Mouse (Mus musculus): ENCODE results near the gene 2610301B20Rik. TPM values are rescaled to one million over a fixed set of nuclear protein-coding genes. Genes with fewer than 3 reads are reported as not detected.

The 2610301B20Rik gene
- polyA plus RNA-seq, 1 experiment from 2014 or later: 26.9 TPM

DNA sequence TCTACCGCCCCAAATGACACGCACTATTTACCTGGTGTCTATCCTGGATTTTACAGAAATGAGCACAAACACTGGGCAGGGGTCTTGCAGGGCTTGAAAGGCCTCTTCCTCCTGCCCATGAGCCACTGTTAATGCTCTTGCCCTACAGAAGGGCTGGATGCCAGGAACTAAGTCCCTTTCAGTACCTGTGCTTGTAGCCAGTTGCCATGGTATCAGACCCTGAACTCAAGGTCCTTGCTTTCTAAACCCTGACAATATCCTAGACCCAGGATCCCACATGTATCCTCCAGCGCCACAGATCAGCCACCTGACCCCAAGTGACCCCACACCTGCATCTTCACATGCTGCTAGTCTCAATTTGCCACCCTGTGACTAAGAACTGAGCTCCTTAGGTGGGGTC lies 39.1 kb downstream of the 2610301B20Rik start:
- 86% methylated on average over 3 of the region's 3 CpGs for WGBS
- Histone ChIP-seq H3K27ac (ENCODE audit: low read depth) (no peak overlapping the region), H3K27me3 (replicated peaks; ENCODE audit: control insufficient read depth, insufficient read depth, low read length) (no peaks in the 10 kb centered on the region), H3K9ac (ENCODE audit: low read length) (no peak overlapping the region), H3K36me3 (ENCODE audit: control insufficient read depth, insufficient read depth, low read length) (no peaks in the 10 kb centered on the region), H3K4me1 (replicated peaks; ENCODE audit: control insufficient read depth, insufficient read depth, low read length) (no peaks in the 10 kb centered on the region), H3K9me3 (ENCODE audit: control insufficient read depth, low read length) (no peaks in the 10 kb centered on the region), H3K4me3 (ENCODE audit: low read depth, low read length) (no peak overlapping the region), H3K4me2 (ENCODE audit: low read length) (no peak overlapping the region)
- DNase-seq (ENCODE audit: low spot score) (no peak), ATAC-seq (replicated peaks; ENCODE audit: low FRiP score, low TSS enrichment, low read depth) (no peak)

DNA sequence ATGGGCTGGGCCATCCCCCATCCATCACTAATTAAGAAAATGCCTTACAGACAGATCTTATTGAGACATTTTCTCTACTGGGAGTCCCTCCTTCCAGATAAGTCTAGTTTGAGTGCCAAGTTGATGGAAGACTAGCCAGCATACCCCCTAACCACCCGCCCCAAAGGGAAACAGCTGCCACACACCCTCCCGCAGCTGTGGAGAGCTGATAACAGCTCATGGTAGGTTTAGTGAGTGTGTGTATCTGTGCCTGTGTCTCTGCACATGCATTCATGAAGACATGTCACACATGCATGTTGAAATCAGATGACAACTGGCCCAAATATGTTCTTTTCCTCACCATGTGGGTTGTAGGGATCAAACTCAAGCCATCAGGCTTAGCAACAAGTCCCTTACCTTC lies 40.5 kb downstream of the 2610301B20Rik start:
- no peaks in the 10 kb centered on the region for H3K9me3 ChIP-seq (ENCODE audit: control insufficient read depth, low read length)
- no peak for DNase-seq (ENCODE audit: low spot score)
- 72% methylated on average over 2 of the region's 2 CpGs for WGBS
- no peaks in the 10 kb centered on the region for H3K36me3 ChIP-seq (ENCODE audit: control insufficient read depth, insufficient read depth, low read length)
- no peak overlapping the region for H3K27ac ChIP-seq (ENCODE audit: low read depth)
- ATAC-seq (replicated peaks; ENCODE audit: low FRiP score, low TSS enrichment, low read depth): no peak
- no peak overlapping the region for H3K4me2 ChIP-seq (ENCODE audit: low read length)
- H3K27me3 ChIP-seq (replicated peaks; ENCODE audit: control insufficient read depth, insufficient read depth, low read length): no peaks in the 10 kb centered on the region
- no peak overlapping the region for H3K4me3 ChIP-seq (ENCODE audit: low read depth, low read length)
- H3K4me1 ChIP-seq (replicated peaks; ENCODE audit: control insufficient read depth, insufficient read depth, low read length): no peaks in the 10 kb centered on the region
- H3K9ac ChIP-seq (ENCODE audit: low read length): no peak overlapping the region

DNA sequence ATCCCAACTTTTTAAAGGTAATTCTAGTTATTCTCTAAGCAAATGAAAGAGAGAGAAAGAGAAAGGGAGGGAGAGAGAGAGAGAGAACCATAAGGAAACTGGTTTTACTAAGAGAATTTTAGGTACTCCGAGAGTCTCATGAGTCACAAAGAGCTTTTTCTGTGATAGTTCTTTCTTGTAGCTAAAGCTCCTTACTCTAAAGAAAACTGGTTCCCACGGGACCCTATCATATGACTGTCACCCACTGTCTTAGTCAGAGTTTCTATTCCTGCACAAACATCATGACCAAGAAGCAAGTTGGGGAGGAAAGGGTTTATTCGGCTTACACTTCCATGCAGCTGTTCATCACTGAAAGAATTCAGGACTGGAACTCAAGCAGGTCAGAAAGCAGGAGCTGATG lies 41.0 kb downstream of the 2610301B20Rik start:
- Histone ChIP-seq H3K9ac (ENCODE audit: low read length) (no peak overlapping the region), H3K36me3 (ENCODE audit: control insufficient read depth, insufficient read depth, low read length) (no peaks in the 10 kb centered on the region), H3K4me3 (ENCODE audit: low read depth, low read length) (no peak overlapping the region), H3K27me3 (replicated peaks; ENCODE audit: control insufficient read depth, insufficient read depth, low read length) (no peaks in the 10 kb centered on the region), H3K4me1 (replicated peaks; ENCODE audit: control insufficient read depth, insufficient read depth, low read length) (no peaks in the 10 kb centered on the region), H3K9me3 (ENCODE audit: control insufficient read depth, low read length) (no peaks in the 10 kb centered on the region), H3K27ac (ENCODE audit: low read depth) (no peak overlapping the region), H3K4me2 (ENCODE audit: low read length) (no peak overlapping the region)
- no peak for DNase-seq (ENCODE audit: low spot score)
- WGBS: 83% methylated on average over 3 of the region's 3 CpGs
- ATAC-seq (replicated peaks; ENCODE audit: low FRiP score, low TSS enrichment, low read depth): no peak

DNA sequence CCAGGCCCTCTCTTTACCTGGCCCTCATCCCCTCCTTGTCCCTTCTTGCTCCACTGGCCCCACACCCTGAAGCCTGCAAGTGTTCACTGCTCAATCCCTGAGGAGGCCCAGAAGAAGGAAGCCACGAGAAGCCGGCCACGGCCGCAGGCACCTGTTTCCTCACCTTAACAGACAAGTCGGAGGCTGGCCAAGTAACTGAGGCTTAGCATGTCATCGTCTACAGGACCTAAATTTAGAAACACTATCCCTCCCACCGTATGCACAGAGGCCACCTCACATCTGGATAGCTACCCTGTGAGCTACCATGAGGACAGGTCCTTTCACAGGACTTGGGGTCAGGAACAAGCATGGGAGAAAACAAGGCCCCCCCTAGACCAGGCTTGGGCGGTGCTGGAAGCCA lies 44.1 kb downstream of the 2610301B20Rik start:
- ATAC-seq (replicated peaks; ENCODE audit: low FRiP score, low TSS enrichment, low read depth) (no peak), DNase-seq (ENCODE audit: low spot score) (peak; percentile 46)
- H3K27me3 ChIP-seq (replicated peaks; ENCODE audit: control insufficient read depth, insufficient read depth, low read length): no peaks in the 10 kb centered on the region
- no peak overlapping the region for H3K27ac ChIP-seq (ENCODE audit: low read depth)
- no peaks in the 10 kb centered on the region for H3K4me1 ChIP-seq (replicated peaks; ENCODE audit: control insufficient read depth, insufficient read depth, low read length)
- 81% methylated on average over 8 of the region's 8 CpGs for WGBS
- H3K9me3 ChIP-seq (ENCODE audit: control insufficient read depth, low read length): no peaks in the 10 kb centered on the region
- H3K36me3 ChIP-seq (ENCODE audit: control insufficient read depth, insufficient read depth, low read length): no peaks in the 10 kb centered on the region
- no peak overlapping the region for H3K9ac ChIP-seq (ENCODE audit: low read length)
- no peak overlapping the region for H3K4me3 ChIP-seq (ENCODE audit: low read depth, low read length)
- no peak overlapping the region for H3K4me2 ChIP-seq (ENCODE audit: low read length)

DNA sequence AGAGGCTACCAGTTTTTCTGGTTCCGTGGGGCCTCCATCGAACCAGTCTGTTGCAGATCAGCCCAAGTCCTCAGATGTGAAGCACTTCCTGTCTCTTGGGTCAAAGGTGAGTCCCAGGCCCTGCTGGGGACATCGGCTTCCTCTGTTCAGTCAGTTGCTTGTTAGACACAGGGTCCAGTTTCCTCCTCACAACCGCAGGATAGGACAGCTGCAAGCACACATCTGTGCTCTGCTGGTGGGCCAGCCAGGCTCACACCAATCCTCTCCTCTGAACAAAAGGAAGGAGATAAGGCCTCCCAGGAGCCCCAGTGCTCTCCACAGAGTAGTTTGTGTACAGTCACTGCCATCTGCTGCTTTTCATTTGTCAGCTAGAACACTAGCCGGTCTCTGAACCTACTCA lies 44.8 kb downstream of the 2610301B20Rik start:
- Histone ChIP-seq H3K9ac (ENCODE audit: low read length) (no peak overlapping the region), H3K9me3 (ENCODE audit: control insufficient read depth, low read length) (no peaks in the 10 kb centered on the region), H3K27me3 (replicated peaks; ENCODE audit: control insufficient read depth, insufficient read depth, low read length) (no peaks in the 10 kb centered on the region), H3K4me2 (ENCODE audit: low read length) (no peak overlapping the region), H3K4me1 (replicated peaks; ENCODE audit: control insufficient read depth, insufficient read depth, low read length) (no peaks in the 10 kb centered on the region), H3K27ac (ENCODE audit: low read depth) (no peak overlapping the region), H3K36me3 (ENCODE audit: control insufficient read depth, insufficient read depth, low read length) (no peaks in the 10 kb centered on the region), H3K4me3 (ENCODE audit: low read depth, low read length) (no peak overlapping the region)
- DNase-seq (ENCODE audit: low spot score) (peak; percentile 51), ATAC-seq (replicated peaks; ENCODE audit: low FRiP score, low TSS enrichment, low read depth) (no peak)
- WGBS: 45% methylated on average over 5 of the region's 5 CpGs

DNA sequence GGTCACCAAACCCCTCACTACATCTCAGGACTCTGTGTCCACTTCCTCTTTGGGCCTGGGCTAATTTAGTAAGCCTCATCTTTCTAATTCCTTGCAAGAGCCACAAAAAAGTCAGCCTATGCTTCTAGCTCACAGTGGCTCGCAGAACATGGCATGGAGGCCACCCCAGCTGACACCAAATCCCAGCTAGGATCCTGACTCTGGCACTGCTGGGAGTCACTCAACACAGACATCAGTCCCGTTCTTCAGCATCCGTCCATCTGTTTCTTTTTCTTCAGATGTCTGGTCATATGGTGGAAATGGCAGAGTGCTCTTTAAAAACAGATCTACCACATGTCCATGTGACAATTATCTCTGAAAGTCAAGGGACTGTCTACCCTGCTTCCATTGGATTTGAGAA lies 45.2 kb downstream of the 2610301B20Rik start:
- H3K27ac ChIP-seq (ENCODE audit: low read depth): no peak overlapping the region
- 91% methylated on average over 3 of the region's 3 CpGs for WGBS
- H3K36me3 ChIP-seq (ENCODE audit: control insufficient read depth, insufficient read depth, low read length): no peaks in the 10 kb centered on the region
- ATAC-seq (replicated peaks; ENCODE audit: low FRiP score, low TSS enrichment, low read depth) (no peak), DNase-seq (ENCODE audit: low spot score) (no peak)
- H3K4me2 ChIP-seq (ENCODE audit: low read length): no peak overlapping the region
- H3K4me3 ChIP-seq (ENCODE audit: low read depth, low read length): no peak overlapping the region
- H3K9me3 ChIP-seq (ENCODE audit: control insufficient read depth, low read length): no peaks in the 10 kb centered on the region
- no peaks in the 10 kb centered on the region for H3K4me1 ChIP-seq (replicated peaks; ENCODE audit: control insufficient read depth, insufficient read depth, low read length)
- H3K9ac ChIP-seq (ENCODE audit: low read length): no peak overlapping the region
- H3K27me3 ChIP-seq (replicated peaks; ENCODE audit: control insufficient read depth, insufficient read depth, low read length): no peaks in the 10 kb centered on the region

DNA sequence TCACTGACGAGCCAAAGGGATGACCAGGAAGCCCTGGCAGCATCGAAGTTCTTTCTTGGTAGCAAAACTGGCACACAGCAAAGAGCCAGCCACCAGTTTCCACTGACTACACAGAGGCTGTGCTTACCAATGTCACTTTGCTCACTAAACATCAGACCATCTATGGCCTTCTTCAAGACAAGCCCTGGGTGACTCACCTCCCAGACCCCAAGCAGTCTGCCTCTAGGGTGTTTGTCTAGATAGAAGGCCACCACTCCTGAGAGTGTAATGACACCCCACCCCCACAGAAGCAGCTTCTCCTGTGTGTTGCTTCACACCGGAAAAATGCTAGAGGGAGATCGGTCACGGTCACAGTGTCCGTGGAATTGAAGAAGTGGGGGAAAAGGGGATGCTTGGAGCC lies 45.7 kb downstream of the 2610301B20Rik start:
- no peaks in the 10 kb centered on the region for H3K4me1 ChIP-seq (replicated peaks; ENCODE audit: control insufficient read depth, insufficient read depth, low read length)
- H3K27ac ChIP-seq (ENCODE audit: low read depth): no peak overlapping the region
- H3K9me3 ChIP-seq (ENCODE audit: control insufficient read depth, low read length): no peaks in the 10 kb centered on the region
- H3K9ac ChIP-seq (ENCODE audit: low read length): no peak overlapping the region
- no peak for ATAC-seq (replicated peaks; ENCODE audit: low FRiP score, low TSS enrichment, low read depth)
- no peak overlapping the region for H3K4me2 ChIP-seq (ENCODE audit: low read length)
- H3K27me3 ChIP-seq (replicated peaks; ENCODE audit: control insufficient read depth, insufficient read depth, low read length): no peaks in the 10 kb centered on the region
- H3K36me3 ChIP-seq (ENCODE audit: control insufficient read depth, insufficient read depth, low read length): no peaks in the 10 kb centered on the region
- WGBS: 90% methylated on average over 6 of the region's 6 CpGs
- DNase-seq (ENCODE audit: low spot score): peak; percentile 35
- H3K4me3 ChIP-seq (ENCODE audit: low read depth, low read length): no peak overlapping the region

DNA sequence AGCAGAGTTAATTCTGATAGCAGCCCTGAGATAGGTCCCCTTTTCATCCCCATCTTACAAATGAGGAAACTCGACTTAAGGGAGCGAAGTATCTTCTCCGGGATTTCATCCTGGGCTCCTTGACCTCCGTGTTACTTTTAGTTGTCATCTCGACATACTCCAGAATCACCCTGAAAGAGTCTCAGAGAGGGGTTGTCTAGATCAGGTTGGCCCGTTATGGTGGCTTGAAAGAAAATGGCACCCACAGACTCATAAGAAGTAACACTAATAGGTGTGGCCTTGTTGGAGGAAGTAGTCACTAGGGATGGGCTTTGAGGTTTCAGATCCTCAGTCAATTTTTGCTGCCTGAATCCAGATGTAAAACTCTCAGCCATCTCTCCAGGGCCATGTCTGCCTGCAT lies 46.3 kb downstream of the 2610301B20Rik start:
- H3K4me1 ChIP-seq (replicated peaks; ENCODE audit: control insufficient read depth, insufficient read depth, low read length): no peaks in the 10 kb centered on the region
- no peak overlapping the region for H3K27ac ChIP-seq (ENCODE audit: low read depth)
- H3K27me3 ChIP-seq (replicated peaks; ENCODE audit: control insufficient read depth, insufficient read depth, low read length): no peaks in the 10 kb centered on the region
- 71% methylated on average over 6 of the region's 6 CpGs for WGBS
- no peak overlapping the region for H3K9ac ChIP-seq (ENCODE audit: low read length)
- ATAC-seq (replicated peaks; ENCODE audit: low FRiP score, low TSS enrichment, low read depth) (no peak), DNase-seq (ENCODE audit: low spot score) (peak; percentile 42)
- no peaks in the 10 kb centered on the region for H3K9me3 ChIP-seq (ENCODE audit: control insufficient read depth, low read length)
- no peaks in the 10 kb centered on the region for H3K36me3 ChIP-seq (ENCODE audit: control insufficient read depth, insufficient read depth, low read length)
- no peak overlapping the region for H3K4me3 ChIP-seq (ENCODE audit: low read depth, low read length)
- H3K4me2 ChIP-seq (ENCODE audit: low read length): no peak overlapping the region

DNA sequence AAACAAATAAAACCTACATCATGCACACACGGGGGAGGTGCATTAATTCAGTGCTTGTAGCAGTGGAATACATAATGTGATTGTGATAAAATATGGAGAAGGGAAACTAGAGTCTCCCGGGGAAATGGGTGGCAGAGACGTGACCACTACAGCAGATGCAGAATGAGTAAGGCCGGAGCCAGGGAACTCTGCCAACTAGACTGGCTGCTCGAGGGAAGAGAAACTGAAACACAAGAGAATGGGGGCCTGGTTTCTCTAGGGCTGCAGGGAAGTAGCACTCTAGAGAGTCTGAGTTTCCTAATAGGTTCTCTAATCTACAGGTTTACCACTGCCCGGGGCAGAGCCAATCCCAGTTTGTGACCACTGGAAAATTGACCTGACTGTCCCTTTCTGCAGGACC lies 48.9 kb downstream of the 2610301B20Rik start:
- no peak overlapping the region for H3K4me3 ChIP-seq (ENCODE audit: low read depth, low read length)

More for the DNA sequence above, 48.9 kb downstream of the 2610301B20Rik start:
- H3K4me2 ChIP-seq (ENCODE audit: low read length): no peak overlapping the region
- H3K9ac ChIP-seq (ENCODE audit: low read length): no peak overlapping the region
- H3K4me1 ChIP-seq (replicated peaks; ENCODE audit: control insufficient read depth, insufficient read depth, low read length): no peaks in the 10 kb centered on the region
- peak; percentile 48 for DNase-seq (ENCODE audit: low spot score)
- H3K9me3 ChIP-seq (ENCODE audit: control insufficient read depth, low read length): no peaks in the 10 kb centered on the region
- ATAC-seq (replicated peaks; ENCODE audit: low FRiP score, low TSS enrichment, low read depth): no peak
- WGBS: 62% methylated on average over 6 of the region's 6 CpGs
- no peaks in the 10 kb centered on the region for H3K27me3 ChIP-seq (replicated peaks; ENCODE audit: control insufficient read depth, insufficient read depth, low read length)
- no peak overlapping the region for H3K27ac ChIP-seq (ENCODE audit: low read depth)
- no peaks in the 10 kb centered on the region for H3K36me3 ChIP-seq (ENCODE audit: control insufficient read depth, insufficient read depth, low read length)

All from intestine, embryonic 14.5 days (tissue).